ENCODE assay signal across 8 mouse cellular contexts in the genomic region with DNA sequence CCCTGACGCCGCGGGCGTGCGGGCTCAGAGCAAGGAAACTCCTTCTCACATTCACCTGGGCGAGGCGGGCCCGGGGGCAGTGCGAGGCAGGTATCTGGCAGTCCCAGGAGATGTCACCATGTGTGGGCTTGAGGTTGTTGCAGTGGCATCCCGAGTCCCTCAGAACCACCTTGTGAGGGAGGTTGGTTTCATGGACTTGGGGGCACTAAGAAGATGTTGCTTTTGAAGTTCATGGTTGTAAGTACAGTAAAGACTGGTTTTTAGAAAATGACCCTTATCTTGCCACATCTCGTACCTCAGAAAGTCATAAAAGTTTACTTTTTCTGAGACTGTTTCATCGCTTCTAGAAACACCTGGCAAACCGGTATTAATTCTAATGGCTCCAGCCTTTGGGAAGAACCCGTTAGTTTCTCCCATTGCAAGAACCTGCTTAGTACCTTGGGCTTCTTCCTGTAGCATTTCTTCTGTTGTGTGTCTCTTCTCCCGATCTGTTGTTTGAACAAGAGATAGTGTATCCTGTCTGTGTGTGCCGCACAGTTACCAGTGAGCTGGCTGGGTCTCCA. TPM values are rescaled to one million over a fixed set of nuclear protein-coding genes. Genes with fewer than 3 reads are reported as not detected.
DNase-seq lines count a peak whose midpoint lies in the region; ATAC-seq and TF ChIP-seq lines count a peak whose summit lies in the region.

No protein-coding gene starts in this region.

- H3K79me3 ChIP-seq in C2C12 (ENCODE audit: low read depth) = peaks cover 14% of the 10 kb centered on the region

- no peak for ATAC-seq in liver, embryonic 16.5 days (ENCODE audit: low read depth)

- no peaks in the 10 kb centered on the region for H3K9me3 ChIP-seq in liver, embryonic 16.5 days (replicated peaks; ENCODE audit: control insufficient read depth, low read length)

- H3K4me1 ChIP-seq in liver, embryonic 16.5 days (ENCODE audit: control insufficient read depth, low read depth, low read length) = peaks cover 5% of the 10 kb centered on the region

- no peaks in the 10 kb centered on the region for H3K27me3 ChIP-seq in C2C12 (ENCODE audit: control insufficient read depth, insufficient read depth, insufficient read length)
- peaks cover 17% of the 10 kb centered on the region for H3K27me3 ChIP-seq in liver, embryonic 16.5 days (ENCODE audit: control insufficient read depth, insufficient read depth, low read depth, low read length)

- 22% methylated on average over 16 of the region's 16 CpGs for WGBS in liver, embryonic 16.5 days (ENCODE audit: insufficient replicate concordance)

- H3K79me2 ChIP-seq in C2C12 (ENCODE audit: control insufficient read depth, insufficient read depth) = peaks cover 27% of the 10 kb centered on the region

- peak overlapping the region; percentile 73 for H3K9ac ChIP-seq in liver, embryonic 16.5 days (ENCODE audit: low read depth, low read length)

- intact Hi-C loops in heart, postnatal 14 days (cut with DNase I) = loop anchor here (5.0 to 10.0 kb wide), 2 partner anchors 183 to 536 kb away; partner anchors contain the start of genes Adss and Zbtb18

- TF ChIP-seq CTCF in C2C12 (IDR thresholded peaks at IDR 0.05; ENCODE audit: control insufficient read depth, insufficient read depth, insufficient read length) = no peak

- H3ac ChIP-seq in C2C12 (ENCODE audit: control insufficient read depth, insufficient read length, low read depth) = peak overlapping the region; percentile 51

- H3K36me3 ChIP-seq in C2C12 (ENCODE audit: control insufficient read depth, insufficient read depth) = no peaks in the 10 kb centered on the region
- no peaks in the 10 kb centered on the region for H3K36me3 ChIP-seq in liver, embryonic 16.5 days (ENCODE audit: control insufficient read depth, insufficient read depth)

- peak overlapping the region; percentile 51 for H3K4me3 ChIP-seq in C2C12 (ENCODE audit: insufficient read depth, poor library complexity, severe bottlenecking)
- H3K4me3 ChIP-seq in liver, embryonic 16.5 days (ENCODE audit: low read depth, low read length) = peak overlapping the region; percentile 73

- H3K27ac ChIP-seq in liver, embryonic 16.5 days (ENCODE audit: low read length) = peak overlapping the region; percentile 72

- DNase-seq in heart, adult 11 months = peak; percentile 82
- no peak for DNase-seq in heart, postnatal 14 days
- peak; percentile 4 for DNase-seq in forelimb bud, embryonic 11.5 days (ENCODE audit: low read depth, low spot score)
- no peak for DNase-seq in right cerebral cortex, postnatal 36 days (ENCODE audit: low spot score in 2 of 2)
- DNase-seq in ovary, adult 18-20 months (ENCODE audit: low spot score) = no peak
- no peak for DNase-seq in yolk sac, embryonic 10.5 days (ENCODE audit: low spot score)

- H3K4me2 ChIP-seq in liver, embryonic 16.5 days (ENCODE audit: low read depth, low read length) = peak overlapping the region; percentile 98

TF ChIP-seq in C2C12, 6 proteins besides CTCF, POLR2A, EP300 and RAD21:
- TF ChIP-seq CEBPB (IDR thresholded peaks at IDR 0.05; ENCODE audit: low read depth) (no peak), MAX (IDR thresholded peaks at IDR 0.05) (no peak), FOSL1 (IDR thresholded peaks at IDR 0.05; ENCODE audit: insufficient read depth, low read length, poor library complexity, severe bottlenecking) (no peak), MYOG (IDR thresholded peaks at IDR 0.05; ENCODE audit: control insufficient read depth, extremely low read depth, insufficient read length) (no peak)

RNA-seq across cellular contexts. Expression of gene Akt3, which starts 1.1 kb away (rescaled TPM):
- 10 to 100 TPM; 26.0 to 26.4 TPM for total RNA-seq in heart, postnatal 14 days (2021)
- 8.6 TPM for polyA plus RNA-seq in C2C12 (2012; fragmentation: generic; extraction: Trizol)
- 0.37 and 0.47 TPM in 2 replicates for polyA plus RNA-seq in liver, embryonic 16.5 days (2015; fragmentation: Nextera tagmentation; extraction: Ambion mirVana)

Comparison
In these comparisons a context has a peak if more than half of its experiments do, and no peak if none do; other contexts are left out.
1. DNase-seq: peak in heart, adult 11 months (single experiment) and forelimb bud, embryonic 11.5 days (single experiment); none in heart, postnatal 14 days (0 of 2), right cerebral cortex, postnatal 36 days (0 of 2), ovary, adult 18-20 months (single experiment) and yolk sac, embryonic 10.5 days (single experiment).